Mouse (Mus musculus) megakaryocyte, embryonic 14.5 days (primary cell): Measurements from ENCODE around the gene Rsg1.

ENCODE experiments used
- FLI1 ChIP-seq: IDR thresholded peaks from 2 replicates; pipeline ENCODE4 v1.6.1; 2012; ENCODE audit warnings: low read length, inconsistent platforms, mixed read lengths
- GATA1 ChIP-seq: IDR thresholded peaks from 3 replicates; pipeline ENCODE4 v1.6.1; 2012; ENCODE audit warnings: mixed read lengths, low read length, inconsistent platforms, borderline replicate concordance

DNA sequence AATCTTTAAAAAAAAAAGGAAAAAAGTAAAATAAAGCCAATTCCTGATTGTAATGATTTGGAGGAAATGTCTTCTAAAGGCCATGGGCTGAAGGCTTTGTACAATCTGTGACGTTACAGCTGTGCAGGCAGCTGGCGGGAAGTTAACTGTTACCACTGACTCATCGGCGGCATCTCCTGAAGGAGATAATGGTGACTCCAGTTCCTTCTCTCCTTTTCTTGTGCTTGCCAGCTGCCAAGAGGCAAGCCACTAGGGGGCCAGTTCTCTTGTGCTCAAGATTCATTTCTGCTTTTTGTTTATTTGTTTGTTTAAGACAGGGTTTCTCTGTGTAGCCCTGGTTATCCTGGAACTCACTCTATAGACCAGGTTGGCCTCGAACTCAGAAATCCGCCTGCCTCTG, 55.3 kb downstream of the Rsg1 start:
- no peak for TF ChIP-seq GATA1
- no peak for TF ChIP-seq FLI1
